Mouse (Mus musculus): Measurements from ENCODE around the gene Ddah1. TPM values are rescaled to one million over a fixed set of nuclear protein-coding genes. Genes with fewer than 3 reads are reported as not detected.

Ddah1 gene
- polyA plus RNA-seq, 1 experiment from 2014 or later = 24.7 TPM

DNA sequence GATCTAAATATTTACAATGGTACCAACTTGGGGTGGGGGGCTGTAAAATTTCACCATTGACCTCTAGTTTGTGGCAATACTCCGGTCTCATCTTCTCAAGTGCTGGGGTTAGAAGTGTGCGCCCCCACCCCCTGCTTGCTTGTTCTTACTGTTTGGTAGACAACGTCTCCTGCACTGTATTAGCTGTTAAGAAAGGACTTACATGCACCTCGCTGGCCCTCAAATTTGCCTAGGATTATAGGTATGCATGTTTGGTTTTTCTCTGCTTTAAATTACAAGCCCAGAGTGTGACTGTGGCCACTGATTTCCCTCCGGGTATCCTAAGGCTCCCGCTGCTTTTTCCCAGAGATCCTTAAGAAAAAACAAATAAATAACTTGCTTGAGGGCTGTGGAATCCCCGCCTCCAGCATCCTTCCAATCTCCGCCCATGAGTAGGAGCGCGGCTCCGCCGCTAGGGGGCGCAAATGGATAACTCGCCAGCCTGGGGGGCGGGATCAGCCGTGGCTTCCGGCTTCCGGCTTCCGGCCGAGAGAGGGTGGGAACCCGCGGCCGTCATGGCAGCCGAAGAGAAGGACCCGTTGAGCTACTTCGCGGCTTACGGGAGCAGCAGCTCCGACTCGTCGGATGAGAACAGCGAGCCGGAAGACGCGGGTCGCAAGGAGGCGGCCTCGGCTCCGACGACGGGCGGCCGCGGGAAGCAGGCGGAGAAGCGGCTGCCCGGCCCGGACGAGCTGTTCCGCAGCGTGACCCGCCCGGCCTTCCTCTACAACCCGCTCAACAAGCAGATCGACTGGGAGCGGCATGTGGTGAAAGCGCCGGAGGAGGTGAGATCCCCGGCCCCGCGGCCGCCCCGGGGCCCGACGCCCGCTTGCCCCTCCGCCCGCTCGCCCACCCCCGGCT is 179.3 kb downstream of the Ddah1 start, which contains the start of gene 2410004B18Rik:
2410004B18Rik (plus strand) TSS at position 510 of the 900 bp plus-strand sequence.
- Histone ChIP-seq H3K36me3 (peaks cover 47% of the 10 kb centered on the region), H3K27ac (peak within 1 kb of the TSS; percentile 91), H3K27me3 (ENCODE audit: insufficient read depth, poor library complexity, severe bottlenecking) (no peaks in the 10 kb centered on the region)

DNA sequence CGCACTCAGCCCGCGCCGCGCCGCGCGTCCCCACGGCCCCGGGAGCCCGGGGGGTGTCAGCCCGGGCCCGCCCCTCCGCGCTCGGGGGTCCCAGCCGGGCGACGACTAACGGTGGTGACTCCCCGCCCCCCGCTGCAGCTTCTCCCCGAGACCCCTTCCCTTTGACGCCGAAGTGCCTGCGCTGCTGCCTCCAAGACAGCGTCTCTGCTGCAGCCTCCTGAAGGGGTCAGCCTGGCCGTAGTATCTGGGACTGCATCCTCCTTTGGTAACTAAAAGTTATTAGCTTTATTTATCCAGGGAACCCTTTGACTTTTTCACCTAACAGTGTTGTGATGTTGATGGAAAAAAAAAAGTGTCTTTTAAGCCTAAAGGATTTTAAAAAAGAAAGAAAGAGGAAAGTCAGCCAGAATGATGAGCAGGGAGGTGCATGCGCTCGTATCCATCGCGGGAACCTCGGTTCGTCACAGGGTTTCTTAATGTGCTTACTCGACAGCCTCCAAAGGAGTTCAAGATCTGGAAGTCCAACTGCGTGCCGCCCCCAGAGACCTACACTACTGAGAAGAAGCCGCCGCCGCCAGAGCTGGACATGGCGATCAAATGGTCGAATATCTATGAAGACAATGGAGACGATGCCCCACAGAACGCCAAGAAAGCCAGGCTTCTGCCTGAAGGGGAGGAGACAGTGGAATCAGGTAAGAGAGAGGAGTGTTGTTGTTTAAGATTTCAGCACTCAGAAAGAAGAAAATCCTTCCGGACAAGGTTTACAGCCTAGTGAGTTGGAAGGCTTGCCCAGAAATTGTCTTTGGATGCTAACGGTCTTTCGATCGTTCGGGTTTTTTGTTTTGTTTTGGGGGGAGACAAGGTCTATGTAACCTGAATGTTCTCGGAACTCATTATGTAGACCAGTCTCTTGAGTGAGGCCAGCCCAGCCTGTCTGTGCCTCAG is 180.2 kb downstream of the Ddah1 start:
- peak; percentile 23 for DNase-seq (ENCODE audit: low spot score)
- H3K4me3 ChIP-seq = peak overlapping the region; percentile 97
- no peaks in the 10 kb centered on the region for H3K9me3 ChIP-seq
- WGBS = 19% methylated on average over 50 of the region's 50 CpGs
- peaks cover 21% of the 10 kb centered on the region for H3K4me1 ChIP-seq (replicated peaks)
- H3K27ac ChIP-seq = peak overlapping the region; percentile 91
- H3K27me3 ChIP-seq (ENCODE audit: insufficient read depth, poor library complexity, severe bottlenecking) = no peaks in the 10 kb centered on the region
- H3K36me3 ChIP-seq = peaks cover 46% of the 10 kb centered on the region

More for the DNA sequence above, 179.3 kb downstream of the Ddah1 start, which contains the start of gene 2410004B18Rik:
- 2% methylated on average over 70 of the region's 70 CpGs for WGBS
- peak; percentile 96 for DNase-seq (ENCODE audit: low spot score)
- no peaks in the 10 kb centered on the region for H3K9me3 ChIP-seq
- peaks cover 21% of the 10 kb centered on the region for H3K4me1 ChIP-seq (replicated peaks)
- H3K4me3 ChIP-seq = peak within 1 kb of the TSS; percentile 97

DNA sequence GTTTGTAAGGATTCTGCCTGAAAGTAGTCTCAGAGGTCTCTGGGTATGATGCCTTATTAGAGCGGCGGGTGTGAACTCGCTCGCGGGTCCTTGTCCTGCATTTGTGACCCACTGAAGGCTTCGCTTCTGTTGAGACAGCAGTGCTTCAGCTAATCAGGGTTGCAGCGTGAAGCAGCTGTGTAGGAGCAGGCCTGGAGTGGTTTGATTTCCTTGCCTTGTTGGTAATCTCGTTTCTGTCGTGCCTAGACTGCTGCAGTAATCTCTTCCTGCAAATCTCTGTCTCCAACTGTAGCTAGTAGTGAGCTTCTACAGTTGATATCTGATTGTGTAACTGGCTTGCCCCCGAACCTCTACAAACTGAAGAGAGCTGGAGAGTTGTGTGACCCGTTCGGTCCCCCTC is 180.9 kb downstream of the Ddah1 start:
- peaks cover 21% of the 10 kb centered on the region for H3K4me1 ChIP-seq (replicated peaks)
- no peak for DNase-seq (ENCODE audit: low spot score)
- H3K4me3 ChIP-seq = peak overlapping the region; percentile 97
- no peaks in the 10 kb centered on the region for H3K9me3 ChIP-seq
- WGBS = 90% methylated on average over 12 of the region's 12 CpGs
- no peaks in the 10 kb centered on the region for H3K27me3 ChIP-seq (ENCODE audit: insufficient read depth, poor library complexity, severe bottlenecking)
- no peak overlapping the region for H3K27ac ChIP-seq
- peaks cover 49% of the 10 kb centered on the region for H3K36me3 ChIP-seq

DNA sequence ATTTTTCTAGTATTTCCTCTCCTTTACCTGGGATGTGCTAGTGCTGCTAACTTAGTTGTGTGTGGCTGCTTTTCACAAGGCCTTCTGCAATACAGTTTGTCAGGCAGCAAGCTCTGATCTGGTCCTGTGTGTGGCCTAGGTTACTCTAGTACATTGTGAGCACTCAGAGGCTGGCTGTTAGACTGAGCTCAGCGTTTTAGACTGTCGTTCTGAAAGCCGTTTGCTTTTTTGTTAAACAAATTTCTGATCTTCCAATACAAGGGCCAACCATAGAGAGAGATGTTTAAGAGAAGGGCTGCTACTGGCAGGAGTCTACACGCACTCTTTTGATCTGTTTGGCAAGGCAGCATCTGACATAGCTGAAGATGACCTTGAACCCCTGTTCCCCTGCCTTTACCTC is 181.5 kb downstream of the Ddah1 start:
- H3K36me3 ChIP-seq = peaks cover 51% of the 10 kb centered on the region
- H3K4me3 ChIP-seq = peak overlapping the region; percentile 97; the same call in 1 of the 2 replicates
- H3K27me3 ChIP-seq (ENCODE audit: insufficient read depth, poor library complexity, severe bottlenecking) = no peaks in the 10 kb centered on the region
- no peaks in the 10 kb centered on the region for H3K9me3 ChIP-seq
- 85% methylated on average over 4 of the region's 4 CpGs for WGBS
- peaks cover 21% of the 10 kb centered on the region for H3K4me1 ChIP-seq (replicated peaks)
- no peak for DNase-seq (ENCODE audit: low spot score)
- no peak overlapping the region for H3K27ac ChIP-seq

DNA sequence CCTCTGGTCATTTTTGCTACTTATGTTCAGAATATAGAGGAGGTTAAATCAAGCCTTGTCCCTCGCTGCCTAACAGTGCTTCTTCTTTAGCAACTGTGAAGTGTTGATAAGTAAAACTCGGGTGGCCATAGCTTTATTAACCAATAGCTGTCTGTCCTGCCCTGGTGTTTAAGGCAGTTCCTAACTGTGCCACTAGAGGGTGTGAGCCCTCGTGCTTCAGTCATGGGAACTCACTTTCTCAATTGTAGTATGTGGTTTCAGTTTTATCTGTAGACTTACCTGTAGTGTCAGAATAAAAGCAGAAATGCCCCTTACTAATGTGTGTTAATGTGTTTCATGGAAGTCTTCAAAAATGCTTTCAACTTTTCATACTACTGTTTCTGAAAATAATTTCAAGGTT is 183.5 kb downstream of the Ddah1 start:
- no peak overlapping the region for H3K27ac ChIP-seq
- peaks cover 21% of the 10 kb centered on the region for H3K4me1 ChIP-seq (replicated peaks)
- H3K27me3 ChIP-seq (ENCODE audit: insufficient read depth, poor library complexity, severe bottlenecking) = no peaks in the 10 kb centered on the region
- WGBS = 18% methylated on average over 3 of the region's 3 CpGs
- DNase-seq (ENCODE audit: low spot score) = peak; percentile 72
- peaks cover 59% of the 10 kb centered on the region for H3K36me3 ChIP-seq
- H3K4me3 ChIP-seq = no peak overlapping the region
- H3K9me3 ChIP-seq = no peaks in the 10 kb centered on the region

Other genes with a start within 250 kb of the Ddah1 start
- gene Znhit6, start 182.5 kb upstream of the Ddah1 start, polyA plus RNA-seq (2016; fragmentation: Nextera tagmentation; extraction: Ambion mirVana) = 32.7 and 43.3 TPM in 2 replicates
- gene Ccn1, start 108.7 kb upstream of the Ddah1 start, polyA plus RNA-seq (2016; fragmentation: Nextera tagmentation; extraction: Ambion mirVana) = 42.9 and 43.4 TPM in 2 replicates
- gene Bcl10, start 164.1 kb downstream of the Ddah1 start, polyA plus RNA-seq (2016; fragmentation: Nextera tagmentation; extraction: Ambion mirVana) = 48.4 and 48.5 TPM in 2 replicates
- gene 2410004B18Rik, start 179.3 kb downstream of the Ddah1 start, polyA plus RNA-seq (2016; fragmentation: Nextera tagmentation; extraction: Ambion mirVana) = 54.7 and 56.4 TPM in 2 replicates
- gene Syde2, start 229.2 kb downstream of the Ddah1 start, polyA plus RNA-seq (2016; fragmentation: Nextera tagmentation; extraction: Ambion mirVana) = 0.92 and 1.3 TPM in 2 replicates